Mouse (Mus musculus): ENCODE results near the gene Nfia. TPM values are rescaled to one million over a fixed set of nuclear protein-coding genes. Genes with fewer than 3 reads are reported as not detected.

Gene Nfia
- polyA plus RNA-seq, 1 experiment from 2014 or later: 9.9 TPM

GRCm38 (mm10) chr4:97775494-97776265, 3.1 kb downstream of the Nfia start:
- Histone ChIP-seq H3K36me3 (replicated peaks; ENCODE audit: insufficient read depth, low read length) (no peaks in the 10 kb centered on the region), H3K4me1 (ENCODE audit: insufficient read depth) (peaks cover 22% of the 10 kb centered on the region; the same call in 1 of the 2 replicates), H3K9me3 (ENCODE audit: low read length) (no peaks in the 10 kb centered on the region), H3K27ac (ENCODE audit: low read depth) (peak overlapping the region; percentile 65), H3K4me2 (ENCODE audit: low read depth, low read length) (peak overlapping the region; percentile 83), H3K27me3 (ENCODE audit: insufficient read depth, low read length) (no peaks in the 10 kb centered on the region), H3K4me3 (ENCODE audit: low read depth, low read length) (peak overlapping the region; percentile 89), H3K9ac (replicated peaks) (peak overlapping the region; percentile 91)
- ATAC-seq (no peak), DNase-seq (peak; percentile 39)
- 3% methylated on average over 20 of the region's 20 CpGs for WGBS (ENCODE audit: insufficient replicate concordance)
- TF ChIP-seq CTCF (IDR thresholded peaks at IDR 0.05; ENCODE audit: low read depth): 0 out of 2 replicates have a peak, but pooled peaks have one; percentile 7
- no peak for TF ChIP-seq EP300 (IDR thresholded peaks at IDR 0.05; ENCODE audit: low read depth)

GRCm38 (mm10) chr4:97776388-97777080, 4.0 kb downstream of the Nfia start:
- WGBS (ENCODE audit: insufficient replicate concordance): 3% methylated on average over 10 of the region's 10 CpGs
- no peaks in the 10 kb centered on the region for H3K27me3 ChIP-seq (ENCODE audit: insufficient read depth, low read length)
- H3K4me2 ChIP-seq (ENCODE audit: low read depth, low read length): peak overlapping the region; percentile 83
- no peaks in the 10 kb centered on the region for H3K36me3 ChIP-seq (replicated peaks; ENCODE audit: insufficient read depth, low read length)
- peak overlapping the region; percentile 82 for H3K27ac ChIP-seq (ENCODE audit: low read depth)
- peaks cover 22% of the 10 kb centered on the region; the same call in 1 of the 2 replicates for H3K4me1 ChIP-seq (ENCODE audit: insufficient read depth)
- DNase-seq (no peak), ATAC-seq (no peak)
- no peaks in the 10 kb centered on the region for H3K9me3 ChIP-seq (ENCODE audit: low read length)
- no peak for TF ChIP-seq CTCF (IDR thresholded peaks at IDR 0.05; ENCODE audit: low read depth)
- no peak for TF ChIP-seq EP300 (IDR thresholded peaks at IDR 0.05; ENCODE audit: low read depth)
- peak overlapping the region; percentile 89 for H3K4me3 ChIP-seq (ENCODE audit: low read depth, low read length)
- peak overlapping the region; percentile 91 for H3K9ac ChIP-seq (replicated peaks)

- peak overlapping the region; percentile 91 for H3K9ac ChIP-seq (replicated peaks)
- H3K9me3 ChIP-seq (ENCODE audit: low read length): no peaks in the 10 kb centered on the region
- peaks cover 22% of the 10 kb centered on the region; the same call in 1 of the 2 replicates for H3K4me1 ChIP-seq (ENCODE audit: insufficient read depth)
- ATAC-seq (peak; percentile 51), DNase-seq (peak; percentile 71)
- H3K4me3 ChIP-seq (ENCODE audit: low read depth, low read length): peak overlapping the region; percentile 89
- no peaks in the 10 kb centered on the region for H3K27me3 ChIP-seq (ENCODE audit: insufficient read depth, low read length)
- WGBS (ENCODE audit: insufficient replicate concordance): under 1% methylated on average over 29 of the region's 77 CpGs
- TF ChIP-seq EP300 (IDR thresholded peaks at IDR 0.05; ENCODE audit: low read depth) (no peak), CTCF (IDR thresholded peaks at IDR 0.05; ENCODE audit: low read depth) (no peak)
- peak overlapping the region; percentile 83 for H3K4me2 ChIP-seq (ENCODE audit: low read depth, low read length)
- no peaks in the 10 kb centered on the region for H3K36me3 ChIP-seq (replicated peaks; ENCODE audit: insufficient read depth, low read length)
- peak overlapping the region; percentile 82 for H3K27ac ChIP-seq (ENCODE audit: low read depth)
Measured at GRCm38 (mm10) chr4:97777081-97777705, 4.7 kb downstream of the Nfia start.

GRCm38 (mm10) chr4:97777706-97778176, 5.2 kb downstream of the Nfia start, which contains the start of gene E130114P18Rik:
Gene E130114P18Rik (minus strand): TSS chr4:97778078.
- under 1% methylated on average over 35 of the region's 37 CpGs for WGBS (ENCODE audit: insufficient replicate concordance)
- H3K27me3 ChIP-seq (ENCODE audit: insufficient read depth, low read length): no peaks in the 10 kb centered on the region
- no peaks in the 10 kb centered on the region for H3K9me3 ChIP-seq (ENCODE audit: low read length)
- DNase-seq (peak; percentile 71), ATAC-seq (peak; percentile 81)
- 0 out of 2 replicates have a peak, but pooled peaks cover 2% of the 10 kb centered on the region for H3K36me3 ChIP-seq (replicated peaks; ENCODE audit: insufficient read depth, low read length)
- peak within 1 kb of the TSS; percentile 89 for H3K4me3 ChIP-seq (ENCODE audit: low read depth, low read length)
- peak within 1 kb of the TSS; percentile 83 for H3K4me2 ChIP-seq (ENCODE audit: low read depth, low read length)
- peak within 1 kb of the TSS; percentile 91 for H3K9ac ChIP-seq (replicated peaks)
- peak within 1 kb of the TSS; percentile 82 for H3K27ac ChIP-seq (ENCODE audit: low read depth)
- no peak for TF ChIP-seq CTCF (IDR thresholded peaks at IDR 0.05; ENCODE audit: low read depth)
- no peak for TF ChIP-seq EP300 (IDR thresholded peaks at IDR 0.05; ENCODE audit: low read depth)
- H3K4me1 ChIP-seq (ENCODE audit: insufficient read depth): peaks cover 22% of the 10 kb centered on the region; the same call in 1 of the 2 replicates

GRCm38 (mm10) chr4:97778211-97779002, 5.9 kb downstream of the Nfia start:
- peaks cover 20% of the 10 kb centered on the region; the same call in 1 of the 2 replicates for H3K4me1 ChIP-seq (ENCODE audit: insufficient read depth)
- H3K27me3 ChIP-seq (ENCODE audit: insufficient read depth, low read length): no peaks in the 10 kb centered on the region
- WGBS (ENCODE audit: insufficient replicate concordance): 4% methylated on average over 66 of the region's 94 CpGs
- TF ChIP-seq EP300 (IDR thresholded peaks at IDR 0.05; ENCODE audit: low read depth) (no peak), CTCF (IDR thresholded peaks at IDR 0.05; ENCODE audit: low read depth) (no peak)
- no peaks in the 10 kb centered on the region for H3K9me3 ChIP-seq (ENCODE audit: low read length)
- H3K9ac ChIP-seq (replicated peaks): peak overlapping the region; percentile 91
- peak overlapping the region; percentile 83 for H3K4me2 ChIP-seq (ENCODE audit: low read depth, low read length)
- H3K27ac ChIP-seq (ENCODE audit: low read depth): peak overlapping the region; percentile 82
- ATAC-seq (peak; percentile 16; the same call in 1 of the 2 replicates), DNase-seq (peak; percentile 36)
- peaks cover 9% of the 10 kb centered on the region; the same call in 1 of the 2 replicates for H3K36me3 ChIP-seq (replicated peaks; ENCODE audit: insufficient read depth, low read length)
- H3K4me3 ChIP-seq (ENCODE audit: low read depth, low read length): peak overlapping the region; percentile 89
